Mouse (Mus musculus) hindbrain, embryonic 10.5 days (tissue): ENCODE data around the gene Fam169b. TPM values are rescaled to one million over a fixed set of nuclear protein-coding genes. Genes with fewer than 3 reads are reported as not detected.

Experiments used
- DNase-seq: peaks from one replicate; pipeline ENCODE4 v3.0.0-alpha.2; 2017; ENCODE audit warnings: low spot score
- H3K27ac ChIP-seq: fragments of 300-500 bp; sonication (generic); 2 replicates; pipeline ENCODE4 v1.5.1; 2016; ENCODE audit warnings: mild to moderate bottlenecking, moderate library complexity
- H3K27me3 ChIP-seq: fragments of 300-500 bp; sonication (generic); 2 replicates; pipeline ENCODE4 v1.6.1; 2016; ENCODE audit warnings: mild to moderate bottlenecking; ENCODE audit not compliant: poor library complexity, insufficient read depth, severe bottlenecking
- H3K36me3 ChIP-seq: fragments of 300-500 bp; sonication (generic); 2 replicates; pipeline ENCODE4 v1.6.1; 2016; ENCODE audit warnings: mild to moderate bottlenecking, moderate library complexity
- H3K4me1 ChIP-seq: fragments of 300-500 bp; sonication (generic); replicated peaks from 2 replicates; pipeline ENCODE4 v1.6.1; 2016; ENCODE audit warnings: mild to moderate bottlenecking
- H3K4me3 ChIP-seq: fragments of 300-500 bp; sonication (generic); 2 replicates; pipeline ENCODE4 v1.5.1; 2016; ENCODE audit warnings: mild to moderate bottlenecking, moderate library complexity
- H3K9me3 ChIP-seq: fragments of 300-500 bp; sonication (generic); 2 replicates; pipeline ENCODE4 v1.6.1; 2016; ENCODE audit warnings: mild to moderate bottlenecking, moderate library complexity
- WGBS: fragments of 180-500 bp; shearing (Covaris S2); methylation state at CpG from one replicate; pipeline ENCODE4 v1.1.7; 2016; 5-methylcytosine and 5-hydroxymethylcytosine counted together
- polyA plus RNA-seq: library from polyadenylated mRNA; unstranded; fragments of >200 nt; fragmentation: Nextera tagmentation; extraction: Ambion mirVana; gene quantifications from 2 replicates; pipeline ENCODE4 v1.2.1, GENCODE M21; 2016

The Fam169b gene
- polyA plus RNA-seq, result 0.80 and 1.2 TPM in 2 replicates

- Histone ChIP-seq H3K27ac (no peak within 1 kb of the TSS), H3K4me3 (no peak within 1 kb of the TSS), H3K36me3 (no peaks in the 10 kb centered on the region), H3K4me1 (peaks cover 19% of the 10 kb centered on the region), H3K9me3 (no peaks in the 10 kb centered on the region), H3K27me3 (peaks cover 38% of the 10 kb centered on the region)
- no peak for DNase-seq
Measured at GRCm38 (mm10) chr7:68273515-68273914, at the start of gene Fam169b. Gene Fam169b, plus strand, starts transcription at chr7:68273839.

GRCm38 (mm10) chr7:68224006-68224405 lies 49.6 kb upstream of the Fam169b start:
- WGBS, result 96% methylated on average over 5 of the region's 5 CpGs
- peaks cover 23% of the 10 kb centered on the region for H3K4me1 ChIP-seq
- H3K9me3 ChIP-seq, result no peaks in the 10 kb centered on the region
- H3K36me3 ChIP-seq, result peaks cover 95% of the 10 kb centered on the region
- no peak overlapping the region for H3K4me3 ChIP-seq
- H3K27ac ChIP-seq, result 0 out of 2 replicates have a peak overlapping the region, but pooled peaks have one; percentile 40
- DNase-seq, result no peak
- H3K27me3 ChIP-seq, result no peaks in the 10 kb centered on the region

- Histone ChIP-seq H3K4me1 (peaks cover 30% of the 10 kb centered on the region), H3K36me3 (peaks cover 93% of the 10 kb centered on the region), H3K27me3 (no peaks in the 10 kb centered on the region), H3K4me3 (no peak overlapping the region), H3K9me3 (no peaks in the 10 kb centered on the region), H3K27ac (no peak overlapping the region)
- 91% methylated on average over 9 of the region's 9 CpGs for WGBS
- DNase-seq, result no peak
Measured at GRCm38 (mm10) chr7:68225427-68226054, 48.1 kb upstream of the Fam169b start.

- H3K4me1 ChIP-seq, result peaks cover 30% of the 10 kb centered on the region
- H3K9me3 ChIP-seq, result no peaks in the 10 kb centered on the region
- no peak for DNase-seq
- 84% methylated on average over 11 of the region's 11 CpGs for WGBS
- 0 out of 2 replicates have a peak overlapping the region, but pooled peaks have one; percentile 40 for H3K27ac ChIP-seq
- no peaks in the 10 kb centered on the region for H3K27me3 ChIP-seq
- H3K4me3 ChIP-seq, result no peak overlapping the region
- H3K36me3 ChIP-seq, result peaks cover 91% of the 10 kb centered on the region
Measured at GRCm38 (mm10) chr7:68227021-68227420, 46.6 kb upstream of the Fam169b start.

GRCm38 (mm10) chr7:68227621-68228020 lies 46.0 kb upstream of the Fam169b start:
- Histone ChIP-seq H3K27me3 (no peaks in the 10 kb centered on the region), H3K36me3 (peaks cover 85% of the 10 kb centered on the region), H3K27ac (0 out of 2 replicates have a peak overlapping the region, but pooled peaks have one; percentile 40), H3K4me3 (no peak overlapping the region), H3K4me1 (peaks cover 33% of the 10 kb centered on the region), H3K9me3 (no peaks in the 10 kb centered on the region)
- WGBS, result 87% methylated on average over 4 of the region's 4 CpGs
- no peak for DNase-seq

- 41% methylated on average over 6 of the region's 6 CpGs for WGBS
- Histone ChIP-seq H3K4me3 (no peak overlapping the region), H3K9me3 (no peaks in the 10 kb centered on the region), H3K4me1 (peaks cover 36% of the 10 kb centered on the region), H3K27ac (peak overlapping the region; percentile 46; the same call in 1 of the 2 replicates), H3K36me3 (peaks cover 77% of the 10 kb centered on the region), H3K27me3 (no peaks in the 10 kb centered on the region)
- DNase-seq, result peak; percentile 33
Measured at GRCm38 (mm10) chr7:68228491-68228890, 45.1 kb upstream of the Fam169b start.

GRCm38 (mm10) chr7:68230831-68231230 lies 42.8 kb upstream of the Fam169b start:
- no peak for DNase-seq
- 96% methylated on average over 9 of the region's 9 CpGs for WGBS
- Histone ChIP-seq H3K9me3 (no peaks in the 10 kb centered on the region), H3K27ac (no peak overlapping the region), H3K27me3 (no peaks in the 10 kb centered on the region), H3K4me1 (peaks cover 43% of the 10 kb centered on the region), H3K36me3 (peaks cover 53% of the 10 kb centered on the region), H3K4me3 (no peak overlapping the region)

DNA sequence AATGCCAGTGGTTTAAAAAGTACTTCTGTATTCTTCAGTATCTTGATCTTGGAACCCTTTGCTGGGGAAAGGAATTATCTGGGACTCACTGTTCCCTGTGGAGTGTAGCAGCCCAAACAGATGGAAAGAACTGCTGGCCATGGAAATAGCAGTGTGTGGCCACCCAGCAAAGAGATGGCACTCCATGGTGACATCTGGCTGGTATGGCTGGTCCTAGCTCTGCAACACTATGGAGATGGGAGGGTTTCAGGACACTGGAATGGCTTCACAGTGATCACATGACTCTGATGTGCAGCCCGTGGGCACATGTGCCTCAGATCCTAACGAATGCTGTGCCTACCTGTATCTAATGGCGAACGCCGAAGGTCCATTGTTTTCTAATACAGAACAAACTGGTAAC lies 41.1 kb upstream of the Fam169b start:
- DNase-seq, result no peak
- H3K36me3 ChIP-seq, result peaks cover 38% of the 10 kb centered on the region
- H3K27me3 ChIP-seq, result no peaks in the 10 kb centered on the region

DNA sequence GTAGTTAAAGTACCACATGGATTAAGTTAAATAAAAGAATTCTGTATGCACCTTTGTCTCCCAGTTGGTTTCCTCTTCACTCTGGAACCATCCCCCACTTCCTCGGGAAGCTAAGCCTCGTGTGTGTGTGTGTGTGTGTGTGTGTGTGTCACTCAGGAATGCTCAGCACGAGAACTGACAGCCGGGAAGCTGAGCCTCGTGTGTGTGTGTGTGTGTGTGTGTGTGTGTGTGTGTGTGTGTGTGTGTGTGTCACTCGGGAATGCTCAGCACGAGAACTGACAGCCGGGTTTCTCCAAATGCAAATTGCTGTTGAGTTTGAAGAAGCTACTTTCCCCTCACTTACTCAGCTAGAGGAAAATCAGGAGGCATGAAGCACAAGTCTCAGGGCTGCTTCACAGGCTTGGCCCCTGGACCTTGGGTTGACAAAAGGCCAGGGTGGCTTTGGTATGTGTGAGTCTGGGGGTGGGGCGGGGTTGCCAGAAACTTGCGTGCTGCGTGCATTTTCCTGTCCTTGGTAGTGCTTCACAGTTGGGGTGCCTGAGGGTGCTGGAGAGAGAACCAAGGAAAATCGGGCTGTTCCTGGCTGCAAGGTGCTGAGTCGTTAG lies 39.9 kb upstream of the Fam169b start:
- WGBS, result 28% methylated on average over 13 of the region's 13 CpGs
- peak; percentile 69 for DNase-seq
- no peaks in the 10 kb centered on the region for H3K27me3 ChIP-seq
- H3K9me3 ChIP-seq, result no peaks in the 10 kb centered on the region
- no peak overlapping the region for H3K4me3 ChIP-seq
- H3K36me3 ChIP-seq, result peaks cover 27% of the 10 kb centered on the region
- peak overlapping the region; percentile 62; the same call in 1 of the 2 replicates for H3K27ac ChIP-seq
- peaks cover 24% of the 10 kb centered on the region for H3K4me1 ChIP-seq

More for the DNA sequence above, 41.1 kb upstream of the Fam169b start:
- H3K4me3 ChIP-seq, result no peak overlapping the region
- H3K4me1 ChIP-seq, result peaks cover 35% of the 10 kb centered on the region
- WGBS, result 90% methylated on average over 5 of the region's 5 CpGs
- H3K9me3 ChIP-seq, result no peaks in the 10 kb centered on the region
- H3K27ac ChIP-seq, result no peak overlapping the region

DNA sequence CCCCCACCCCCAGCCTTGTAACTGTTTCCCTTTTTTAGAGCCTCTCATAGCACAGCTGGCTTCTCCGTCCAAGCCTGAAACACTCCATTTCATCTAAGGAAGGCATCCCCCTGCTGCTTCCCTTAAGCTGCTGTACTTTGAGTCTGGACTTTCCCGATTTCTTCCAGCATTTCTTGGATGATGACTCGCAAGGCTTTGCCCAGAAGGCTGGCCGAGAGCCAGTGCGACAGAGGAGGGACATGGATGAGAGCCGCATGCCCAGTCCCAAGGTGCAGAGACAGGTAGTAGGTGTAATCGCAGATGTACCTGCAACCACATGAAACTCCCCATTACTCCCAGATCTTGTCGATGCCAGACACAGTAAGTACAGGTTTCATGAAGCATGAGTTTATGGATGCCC lies 36.8 kb upstream of the Fam169b start:
- Histone ChIP-seq H3K27ac (no peak overlapping the region), H3K27me3 (no peaks in the 10 kb centered on the region), H3K4me3 (no peak overlapping the region), H3K36me3 (no peaks in the 10 kb centered on the region), H3K9me3 (no peaks in the 10 kb centered on the region), H3K4me1 (peaks cover 24% of the 10 kb centered on the region)
- 94% methylated on average over 8 of the region's 8 CpGs for WGBS
- no peak for DNase-seq

DNA sequence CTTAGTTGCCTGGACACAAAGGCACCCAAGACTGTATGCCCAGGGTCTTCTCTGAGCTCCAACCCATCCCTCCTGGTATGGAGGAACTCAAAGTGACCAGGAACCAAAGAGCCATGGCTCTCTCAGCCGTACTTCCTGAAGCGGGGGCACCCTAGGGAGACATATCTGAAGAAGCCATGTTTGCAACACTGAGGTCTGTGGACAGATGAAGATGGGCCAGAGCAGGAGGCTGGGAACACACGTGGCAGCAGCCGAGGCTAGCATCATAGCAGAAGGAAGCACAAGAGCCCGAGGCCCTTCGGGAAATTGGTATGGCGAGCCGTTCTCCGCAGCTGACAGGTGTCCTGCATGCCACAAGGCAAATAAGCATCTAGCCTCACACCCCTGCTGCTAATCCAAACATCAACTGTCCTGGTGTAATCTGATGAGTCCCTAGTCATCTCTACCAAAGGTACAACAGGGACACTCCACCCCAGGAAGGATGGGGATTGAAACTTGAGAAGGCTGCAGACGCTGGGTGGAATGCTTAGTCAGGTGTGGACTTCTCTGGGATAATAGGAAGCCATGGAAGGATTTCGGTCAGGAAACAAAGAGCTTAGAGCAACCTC lies 34.3 kb upstream of the Fam169b start:
- H3K36me3 ChIP-seq, result no peaks in the 10 kb centered on the region
- no peak for DNase-seq
- peaks cover 8% of the 10 kb centered on the region; the same call in 1 of the 2 replicates for H3K4me1 ChIP-seq
- no peaks in the 10 kb centered on the region for H3K27me3 ChIP-seq
- no peaks in the 10 kb centered on the region for H3K9me3 ChIP-seq
- H3K27ac ChIP-seq, result no peak overlapping the region
- H3K4me3 ChIP-seq, result no peak overlapping the region
- WGBS, result 50% methylated on average over 11 of the region's 11 CpGs

DNA sequence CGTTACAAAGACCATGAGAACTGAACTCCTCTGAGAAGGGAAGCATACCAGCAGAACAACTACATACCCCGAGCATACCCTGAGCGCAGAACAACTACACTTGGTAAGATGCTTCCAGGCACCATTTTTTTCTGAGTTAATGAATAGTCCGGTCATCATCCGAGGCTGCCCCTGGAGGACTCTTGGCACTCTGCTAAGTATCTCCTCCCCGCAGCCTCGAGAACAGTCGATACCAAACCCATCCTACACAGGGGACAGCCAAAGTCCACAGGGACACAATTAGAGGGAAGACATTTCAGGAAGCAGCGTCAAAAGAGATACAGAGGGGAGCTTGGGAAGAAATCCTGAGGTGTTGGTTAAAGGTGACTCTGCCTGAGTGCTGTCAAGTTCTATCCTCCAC lies 32.4 kb upstream of the Fam169b start:
- H3K27me3 ChIP-seq, result no peaks in the 10 kb centered on the region
- H3K4me3 ChIP-seq, result no peak overlapping the region
- no peak overlapping the region for H3K27ac ChIP-seq
- no peaks in the 10 kb centered on the region for H3K36me3 ChIP-seq
- peaks cover 8% of the 10 kb centered on the region; the same call in 1 of the 2 replicates for H3K4me1 ChIP-seq
- 87% methylated on average over 9 of the region's 9 CpGs for WGBS
- no peaks in the 10 kb centered on the region for H3K9me3 ChIP-seq
- DNase-seq, result no peak

- no peak overlapping the region for H3K27ac ChIP-seq
- WGBS, result 46% methylated on average over 4 of the region's 4 CpGs
- DNase-seq, result no peak
- no peaks in the 10 kb centered on the region for H3K4me1 ChIP-seq
- H3K27me3 ChIP-seq, result no peaks in the 10 kb centered on the region
- no peaks in the 10 kb centered on the region for H3K9me3 ChIP-seq
- H3K36me3 ChIP-seq, result no peaks in the 10 kb centered on the region
- no peak overlapping the region for H3K4me3 ChIP-seq
Measured at GRCm38 (mm10) chr7:68245681-68246080, 28.0 kb upstream of the Fam169b start.
